Mouse (Mus musculus) embryo, embryonic 10 days (tissue): Measurements from ENCODE around the gene Calu.
"Not testable (repeated sequence)": the region's sequence is repeated elsewhere in the genome, so short reads cannot be mapped to it uniquely, and the experiment has no call there.

ENCODE experiments used
- DNase-seq: peaks from one replicate; pipeline ENCODE4 v3.0.0-alpha.2; 2015; ENCODE audit warnings: low spot score

The Calu gene

DNA sequence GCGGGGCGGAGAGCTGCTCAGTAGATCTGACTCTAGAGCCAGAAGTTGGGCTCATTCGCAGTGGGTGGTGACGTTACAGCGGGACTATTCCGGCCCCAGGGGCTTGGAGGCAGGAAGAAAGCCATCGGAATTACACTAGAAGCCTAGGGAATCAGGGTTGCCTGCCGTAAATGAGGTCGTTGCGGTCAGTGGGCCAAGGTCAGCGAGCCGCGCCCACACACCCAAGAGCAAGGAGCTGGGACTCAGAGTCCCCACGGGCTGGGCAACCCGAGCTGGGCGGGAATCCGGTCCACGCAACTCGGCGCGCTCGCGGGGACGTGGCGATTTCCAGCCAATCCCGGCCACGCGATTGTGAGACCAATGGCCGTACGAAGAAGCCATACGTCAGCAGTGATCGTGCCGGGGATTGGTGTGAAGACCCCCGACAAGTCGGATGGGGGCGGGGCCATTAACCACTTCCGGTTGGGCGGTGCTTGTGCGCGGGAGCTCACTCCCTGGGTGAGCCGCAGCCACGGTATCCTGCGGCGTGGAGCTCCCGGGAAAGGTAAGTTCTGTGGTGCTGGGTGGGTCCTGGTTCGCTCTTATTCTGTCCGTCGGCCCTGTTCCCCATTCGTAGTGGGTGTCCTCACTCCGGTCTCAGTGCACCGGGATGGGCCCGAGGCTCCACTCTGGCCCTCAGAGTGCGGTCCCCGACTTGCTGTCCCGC is at the start of gene Calu:
Gene Calu (plus strand): TSS at position 405 of the 706 bp plus-strand sequence.
- peak; percentile 100 for DNase-seq

DNA sequence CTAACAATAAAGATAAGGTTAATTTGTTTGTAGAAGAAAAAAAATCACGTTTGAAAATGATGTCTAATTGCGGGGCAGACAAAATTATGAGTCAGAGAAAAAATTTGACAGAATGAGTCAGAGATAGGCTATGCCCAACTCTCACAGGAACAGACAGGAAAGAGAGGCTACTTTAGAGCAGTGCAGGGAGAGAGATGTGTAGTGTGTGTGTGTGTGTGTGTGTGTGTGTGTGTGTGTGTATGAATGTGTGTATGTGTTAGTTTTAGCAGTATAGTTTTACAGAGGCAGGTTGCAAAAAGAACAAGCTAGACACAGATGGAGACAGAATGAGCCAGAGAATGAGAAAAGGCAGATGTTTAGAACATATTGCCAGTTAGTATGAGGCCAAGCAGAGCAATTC is 48.8 kb upstream of the Calu start:
- no peak for DNase-seq

DNA sequence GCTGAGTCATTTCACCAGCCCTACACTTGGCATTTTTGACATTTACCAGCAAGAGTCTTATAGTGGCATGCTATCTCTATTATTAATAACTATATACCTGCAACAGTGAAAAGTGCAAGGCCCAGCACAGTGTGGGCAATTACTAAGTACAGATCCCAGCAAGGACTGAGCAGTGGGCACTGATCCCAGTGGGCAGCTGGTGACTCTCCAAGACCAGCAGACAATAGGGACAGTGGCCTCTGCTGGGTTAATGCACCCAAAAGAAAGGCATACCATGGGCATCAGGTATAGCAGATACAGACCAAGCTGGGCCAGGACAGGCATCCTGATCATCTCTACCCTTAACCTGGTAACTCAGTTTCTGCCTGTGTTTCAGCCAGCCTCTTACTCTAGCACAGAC is 44.6 kb upstream of the Calu start:
- DNase-seq = no peak

DNA sequence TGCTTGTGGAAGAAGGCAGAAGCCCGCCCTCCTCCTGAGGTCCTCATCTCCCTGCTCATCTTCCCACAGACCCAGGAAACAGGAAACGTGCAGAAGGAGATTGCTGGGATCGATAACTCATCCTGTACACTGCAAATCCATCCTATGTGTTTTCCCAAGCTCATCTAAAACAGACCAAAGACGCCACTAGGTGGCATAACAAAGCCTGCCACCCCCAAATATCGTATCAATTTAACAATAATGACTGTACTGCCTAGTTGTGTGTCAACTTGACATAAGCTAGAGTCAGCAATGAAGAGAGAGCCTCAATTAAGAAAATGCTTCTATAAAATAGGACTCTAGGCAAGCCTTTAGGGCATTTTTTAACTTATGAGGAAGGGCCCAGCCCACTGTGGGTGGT is 44.1 kb upstream of the Calu start:
- DNase-seq = no peak

DNA sequence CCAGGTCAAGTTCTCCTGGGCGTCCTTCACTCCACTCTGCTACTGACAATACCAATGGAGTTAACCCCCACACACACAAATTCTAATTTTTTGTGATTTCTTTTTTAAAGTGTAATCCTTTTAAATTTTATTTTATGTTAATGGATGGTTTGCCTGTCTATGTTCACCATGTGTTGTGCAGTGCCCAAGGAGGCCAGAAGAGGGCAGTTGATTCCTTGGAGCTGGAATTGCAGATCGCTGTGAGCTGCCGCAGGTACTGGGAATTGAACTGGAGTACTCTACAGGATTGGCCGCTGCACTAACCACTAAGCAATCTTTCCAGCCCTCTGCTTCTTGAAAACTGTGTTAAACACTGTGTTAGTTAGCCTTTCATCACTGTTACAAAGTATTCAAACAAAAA is 42.4 kb upstream of the Calu start:
- DNase-seq = no peak

DNA sequence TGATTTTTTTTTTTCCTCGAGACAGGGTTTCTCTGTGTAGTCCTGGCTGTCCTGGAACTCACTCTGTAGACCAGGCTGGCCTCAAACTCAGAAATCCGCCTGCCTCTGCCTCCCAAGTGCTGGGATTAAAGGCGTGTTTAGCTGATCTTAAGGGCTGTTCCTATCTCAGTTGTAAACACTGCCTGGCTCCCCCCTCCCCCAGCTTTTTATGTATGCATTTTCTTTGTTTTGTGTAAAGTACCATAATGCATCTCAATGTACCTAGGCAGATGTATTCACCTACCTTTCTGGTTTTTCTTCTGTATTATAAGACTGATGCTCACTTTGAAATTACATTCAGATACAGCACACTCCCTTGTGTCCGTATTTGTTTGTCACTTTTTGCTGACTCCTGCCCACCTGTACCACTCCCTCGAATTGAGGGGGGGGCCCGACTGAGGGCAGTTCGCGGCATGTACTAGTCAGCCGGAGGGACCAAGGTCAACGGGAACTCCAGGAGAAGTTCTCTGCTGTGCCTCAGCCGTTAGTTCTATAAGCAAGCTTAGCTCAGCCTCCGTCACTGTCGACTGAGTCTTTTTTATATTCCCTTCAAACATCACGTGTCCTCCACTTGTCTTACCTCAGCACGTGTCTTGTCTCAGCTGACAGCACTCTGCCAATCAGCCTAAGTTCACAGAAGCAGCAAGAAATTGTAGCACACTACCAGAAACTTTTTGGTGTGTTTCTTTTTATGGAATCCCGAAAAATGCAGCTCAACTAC is 38.8 kb upstream of the Calu start:
- DNase-seq = no peak

DNA sequence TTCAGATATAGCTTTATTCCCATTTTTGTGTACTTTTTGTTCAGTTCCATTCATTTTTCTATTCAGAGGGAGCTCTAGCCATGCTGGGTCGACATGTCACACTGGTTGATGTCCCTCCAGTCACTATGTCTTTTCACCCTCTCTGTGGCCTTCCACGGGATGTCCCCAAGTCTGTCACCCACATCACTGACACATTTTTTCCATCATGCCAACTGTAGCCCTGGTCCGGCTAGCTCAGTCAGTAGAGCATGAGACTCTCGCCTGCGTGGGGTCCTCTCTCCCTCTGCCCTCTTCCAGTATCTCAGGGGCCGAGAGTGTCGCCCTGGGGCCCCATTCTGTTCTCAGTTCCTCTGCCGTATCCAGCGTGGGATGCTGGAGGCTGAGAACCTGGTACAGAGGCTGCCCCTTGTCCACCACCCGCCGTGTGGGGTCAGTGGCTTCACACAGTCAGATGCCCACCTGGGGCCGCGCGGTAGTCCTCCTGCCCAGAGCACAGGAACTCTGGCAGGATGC is 34.1 kb upstream of the Calu start:
- DNase-seq = no peak

DNA sequence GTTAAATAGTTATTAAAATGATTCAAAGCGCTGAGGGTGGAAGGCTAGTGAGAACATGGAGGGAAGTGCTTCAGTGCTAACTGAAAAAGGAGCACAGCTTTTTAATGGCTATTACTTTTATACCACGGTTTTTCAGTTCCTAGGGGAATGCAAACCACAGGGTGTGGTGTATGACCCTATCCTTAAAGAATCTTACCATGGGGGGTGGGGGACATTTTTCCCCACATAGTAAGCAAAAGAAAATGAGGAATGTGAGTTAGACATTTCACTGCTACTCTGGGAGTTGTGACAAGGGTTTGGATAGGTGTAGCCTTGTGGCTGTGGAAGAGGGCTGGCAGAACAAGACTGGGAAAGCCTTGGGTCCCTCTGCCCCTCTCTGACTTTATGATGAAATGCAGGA is 30.6 kb upstream of the Calu start:
- DNase-seq = no peak

DNA sequence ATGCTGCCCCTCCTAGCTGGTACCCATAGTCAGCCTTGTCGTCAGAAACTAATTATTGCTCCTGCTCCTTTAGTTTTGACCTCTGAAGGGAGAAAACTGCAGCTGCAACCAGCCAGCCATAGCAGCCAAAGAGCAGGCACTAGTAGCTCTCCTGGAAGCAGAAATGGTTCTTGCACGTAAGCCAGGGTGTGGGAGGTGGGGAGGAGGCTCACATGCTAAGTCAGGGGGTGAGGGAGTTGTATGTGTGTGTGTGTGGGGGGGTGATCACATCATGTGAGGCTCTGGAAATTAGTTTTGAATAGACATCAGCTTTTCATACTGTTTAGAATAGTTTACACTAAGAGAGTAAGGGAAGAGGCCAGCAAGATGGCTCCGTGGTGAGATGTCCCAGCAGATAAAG is 29.9 kb upstream of the Calu start:
- no peak for DNase-seq

DNA sequence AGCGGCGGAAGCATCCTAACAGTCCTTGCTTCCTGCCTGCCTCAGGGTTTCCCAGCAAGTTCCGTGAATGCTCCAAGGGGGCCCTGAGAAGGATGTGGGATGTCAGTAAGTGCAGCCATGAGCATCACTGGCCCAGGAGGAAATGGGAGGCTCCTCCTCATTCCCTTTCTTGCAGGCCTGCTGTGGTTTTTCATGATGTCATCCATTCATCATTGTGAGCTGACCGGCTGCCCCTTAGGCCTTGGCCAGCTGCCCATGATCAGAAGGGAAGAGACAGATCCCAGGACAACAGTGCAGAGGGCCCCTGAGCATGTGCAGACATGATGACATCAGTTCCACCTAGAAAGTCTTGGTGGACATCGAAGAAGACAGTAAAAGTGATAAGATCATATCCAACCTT is 29.0 kb upstream of the Calu start, which contains the start of gene Fam71f1:
Gene Fam71f1 (plus strand): TSS at position 262 of the 400 bp plus-strand sequence.
- DNase-seq = peak; percentile 43

DNA sequence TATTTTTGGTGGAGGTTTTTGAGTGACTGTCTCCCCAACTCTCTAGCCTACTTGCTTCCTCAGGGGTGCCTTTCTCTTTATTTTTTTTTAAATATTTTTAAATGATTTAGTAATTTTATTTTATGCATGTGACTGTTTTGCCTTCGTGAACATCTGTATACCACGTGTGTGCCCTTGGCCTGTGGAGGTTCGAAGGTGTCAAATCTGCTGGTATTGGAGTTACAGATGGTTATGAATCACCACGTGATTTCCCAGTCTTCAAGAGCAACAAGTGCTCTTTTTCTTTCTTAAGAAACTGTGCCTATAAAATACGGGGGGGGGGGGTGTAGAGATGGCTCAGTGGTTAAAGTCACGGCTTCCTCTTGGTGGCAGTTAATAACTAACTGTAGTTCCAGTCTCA is 26.3 kb upstream of the Calu start:
- DNase-seq = no peak

DNA sequence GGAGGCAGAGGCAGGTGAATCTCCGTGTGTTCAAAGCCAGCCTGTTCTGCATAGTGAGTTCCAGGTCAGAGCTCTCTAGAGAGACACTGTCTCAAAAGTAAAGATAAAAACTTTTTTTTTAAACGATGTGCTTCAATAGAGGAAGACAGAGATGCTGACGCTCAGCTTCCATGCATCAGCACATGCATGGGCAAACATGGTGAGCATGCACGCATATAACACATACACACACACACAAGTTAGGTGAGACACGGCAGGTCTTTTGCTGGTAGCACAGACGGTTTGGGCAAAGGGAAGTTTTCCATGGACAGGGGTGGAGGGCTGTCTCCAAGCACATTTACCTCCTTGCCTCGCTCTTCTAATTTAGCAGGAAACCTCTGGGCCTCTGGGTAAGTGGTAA is 25.7 kb upstream of the Calu start:
- no peak for DNase-seq

DNA sequence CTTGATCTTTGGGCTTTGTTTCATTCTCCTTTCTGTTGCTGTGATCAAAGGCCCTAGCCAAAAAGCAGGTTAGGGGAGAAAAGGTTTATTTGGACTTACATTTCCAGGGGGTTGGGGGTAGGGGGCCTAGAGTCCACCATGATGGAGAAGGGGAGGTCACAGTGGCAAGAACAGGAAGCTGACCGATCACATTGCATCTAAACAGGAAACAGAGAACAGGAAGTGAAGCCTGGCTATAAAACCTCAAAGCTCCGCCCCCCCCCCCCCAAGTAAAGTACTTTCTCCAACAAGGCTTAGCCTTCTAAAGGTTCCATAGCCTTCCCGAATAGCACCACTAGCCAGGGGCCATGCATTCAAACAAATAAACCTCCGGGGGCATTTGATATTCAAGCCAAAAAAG is 25.1 kb upstream of the Calu start:
- DNase-seq = no peak

DNA sequence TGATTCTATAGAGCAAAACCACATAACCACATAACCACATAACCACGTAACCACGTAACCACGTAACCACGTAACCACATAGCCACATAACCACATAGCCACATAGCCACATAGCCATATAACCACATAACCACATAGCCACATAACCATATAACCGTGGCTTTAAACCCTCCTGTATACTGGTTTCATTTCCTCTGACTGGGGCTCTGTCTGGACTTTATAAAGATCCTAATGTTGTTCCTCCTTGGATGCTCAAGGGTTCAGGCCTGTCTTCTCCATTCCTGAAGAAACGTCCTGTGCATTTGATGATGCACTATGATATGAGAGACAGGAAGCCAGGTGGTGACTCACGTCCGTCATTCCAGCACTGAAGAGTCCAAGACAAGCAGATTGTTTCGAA is 20.9 kb upstream of the Calu start:
- no peak for DNase-seq

DNA sequence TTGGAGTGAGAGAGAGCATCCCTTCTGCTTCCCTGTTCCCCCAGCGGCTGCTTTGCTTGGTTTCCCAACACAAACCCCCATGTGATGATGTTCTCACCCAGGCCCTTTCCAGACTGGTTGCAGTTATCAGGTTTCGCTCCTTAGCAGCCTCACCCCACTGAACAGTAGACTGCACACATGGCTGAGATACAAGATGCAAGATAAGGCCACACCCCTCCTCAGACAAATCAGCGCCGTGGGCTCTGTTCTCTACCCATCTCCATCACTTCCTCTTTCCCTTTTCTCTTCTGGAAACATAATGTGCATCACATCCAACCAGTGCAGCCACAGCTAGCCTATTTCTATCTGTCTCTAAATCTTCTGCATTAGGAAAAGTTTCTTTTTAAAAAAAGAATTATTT is 18.4 kb upstream of the Calu start:
- DNase-seq = no peak

DNA sequence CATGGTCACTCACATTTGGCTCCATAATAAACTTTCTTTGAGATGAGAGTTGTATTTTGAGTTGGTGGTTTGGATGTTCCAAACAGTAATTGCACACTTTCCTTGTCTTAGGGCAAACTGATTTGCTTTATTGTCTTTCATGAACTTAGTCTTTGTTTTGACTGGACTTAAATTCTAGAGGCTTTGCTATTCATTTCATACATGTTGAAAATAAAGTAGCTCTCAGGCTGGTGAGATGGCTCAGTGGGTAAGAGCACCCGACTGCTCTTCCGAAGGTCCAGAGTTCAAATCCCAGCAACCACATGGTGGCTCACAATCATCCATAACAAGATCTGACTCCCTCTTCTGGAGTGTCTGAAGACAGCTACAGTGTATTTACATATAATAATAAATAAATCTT is 1.4 kb upstream of the Calu start:
- DNase-seq = not testable (repeated sequence)

DNA sequence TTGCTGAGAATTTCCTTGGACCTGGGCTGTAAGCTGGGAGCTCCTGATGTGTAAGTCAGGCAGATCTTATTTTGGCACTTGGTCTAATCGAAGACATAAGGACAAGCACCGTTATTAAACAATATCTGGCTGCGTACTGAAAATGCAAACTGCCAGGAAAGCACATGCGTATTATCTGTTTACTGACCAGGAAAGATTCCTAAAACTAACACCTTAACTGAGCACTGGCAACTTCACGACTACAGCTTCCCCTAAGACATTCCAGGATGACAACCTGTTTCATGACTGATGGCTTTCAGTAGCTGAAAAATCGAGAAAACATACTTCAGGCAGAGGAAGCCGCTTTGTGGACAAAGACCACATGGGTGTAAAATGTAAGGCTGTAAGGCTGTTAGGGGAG is 680 bp upstream of the Calu start:
- no peak for DNase-seq

DNA sequence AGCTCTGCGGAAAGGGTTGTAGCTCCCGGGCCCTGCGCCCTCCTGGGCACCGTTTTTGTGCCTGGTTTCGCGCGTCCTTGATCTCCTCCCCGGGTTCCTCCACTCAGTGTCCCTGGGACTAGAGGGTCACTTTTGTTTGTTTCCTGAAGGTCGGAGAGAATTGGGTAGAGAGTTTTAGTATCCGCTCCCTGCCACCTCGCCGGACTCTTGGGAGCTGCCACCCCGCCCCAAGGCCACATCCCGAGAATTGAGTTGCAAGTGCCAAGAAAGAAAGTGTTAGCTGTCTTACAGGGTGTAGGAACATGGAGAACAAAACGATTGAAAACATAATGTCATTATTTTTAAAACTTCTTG is 479 bp downstream of the Calu start:
- DNase-seq = no peak

DNA sequence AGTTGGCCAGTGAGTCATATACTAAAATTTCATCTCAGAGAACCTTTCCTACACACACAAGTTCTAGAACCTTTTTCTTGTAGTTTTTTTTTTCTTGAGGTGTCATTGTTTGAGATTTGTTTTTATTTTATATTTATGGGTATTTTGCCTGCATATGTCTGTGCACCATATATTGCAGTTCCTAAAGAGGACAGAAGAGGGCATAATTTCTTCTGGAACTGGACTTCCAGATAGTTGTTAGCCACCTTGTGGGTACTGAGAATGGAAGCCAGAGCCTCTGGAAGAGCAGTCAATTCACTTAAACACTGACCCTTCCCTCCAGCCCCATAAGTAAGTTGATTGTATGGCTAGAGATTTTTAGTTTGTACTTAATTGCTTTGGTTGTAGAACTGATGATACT is 3.7 kb downstream of the Calu start:
- no peak for DNase-seq

DNA sequence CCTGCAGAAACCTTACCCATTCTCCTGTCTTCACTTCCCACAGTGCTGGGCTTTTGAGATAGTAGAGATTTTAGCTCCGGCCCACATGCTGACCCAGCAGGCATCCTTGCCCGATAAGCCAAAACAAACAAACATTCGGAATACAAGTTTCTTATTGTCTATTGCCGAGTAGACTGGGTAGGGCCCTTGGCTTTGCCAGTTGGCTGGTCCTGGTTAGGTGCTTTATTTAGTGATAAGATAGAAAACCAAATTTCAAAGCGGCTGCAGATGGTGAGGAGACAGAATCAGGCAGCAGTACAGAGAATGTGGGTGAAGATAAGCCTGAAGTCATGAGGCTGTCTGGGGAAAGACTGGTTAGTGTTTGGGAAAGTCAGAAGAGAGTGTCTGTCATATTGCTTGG is 4.9 kb downstream of the Calu start:
- DNase-seq = no peak

DNA sequence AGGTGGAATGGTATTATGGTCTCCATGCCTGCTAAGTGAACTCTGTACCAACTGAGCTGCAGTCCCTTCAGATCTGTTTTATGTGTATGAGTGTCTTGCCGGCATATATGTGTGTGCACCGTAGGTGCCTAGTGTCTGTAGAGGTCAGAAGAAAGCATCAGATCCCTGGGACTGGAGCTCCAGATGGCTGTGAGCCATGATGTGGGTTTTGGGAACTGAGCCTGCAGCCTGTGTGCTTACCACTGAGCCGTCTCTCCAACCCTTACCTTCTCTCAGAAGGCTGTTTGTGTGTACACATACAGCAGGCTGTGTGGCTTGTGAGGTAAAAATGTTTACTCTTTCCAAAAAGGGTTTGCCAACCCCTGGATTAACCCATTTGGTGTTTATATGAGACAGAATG is 11.5 kb downstream of the Calu start:
- DNase-seq = no peak

DNA sequence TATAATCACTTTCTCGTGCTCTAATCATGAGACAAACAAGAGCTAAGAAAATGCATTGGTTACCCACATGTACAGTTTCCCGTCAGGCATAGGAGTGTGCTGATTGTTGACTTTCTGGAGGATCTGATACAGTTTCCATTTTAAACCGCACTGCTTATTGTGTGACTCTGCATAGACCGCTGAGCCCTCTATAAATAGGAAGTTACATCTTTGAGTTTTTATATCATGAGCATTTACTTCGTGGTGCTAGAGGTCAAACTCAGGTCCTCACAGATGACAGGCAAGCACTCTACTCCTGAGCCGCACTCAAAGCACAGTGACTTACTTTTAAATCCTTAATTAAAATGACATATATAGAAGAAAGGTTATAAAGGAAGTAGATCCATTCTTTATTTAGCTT is 12.3 kb downstream of the Calu start:
- DNase-seq = no peak

DNA sequence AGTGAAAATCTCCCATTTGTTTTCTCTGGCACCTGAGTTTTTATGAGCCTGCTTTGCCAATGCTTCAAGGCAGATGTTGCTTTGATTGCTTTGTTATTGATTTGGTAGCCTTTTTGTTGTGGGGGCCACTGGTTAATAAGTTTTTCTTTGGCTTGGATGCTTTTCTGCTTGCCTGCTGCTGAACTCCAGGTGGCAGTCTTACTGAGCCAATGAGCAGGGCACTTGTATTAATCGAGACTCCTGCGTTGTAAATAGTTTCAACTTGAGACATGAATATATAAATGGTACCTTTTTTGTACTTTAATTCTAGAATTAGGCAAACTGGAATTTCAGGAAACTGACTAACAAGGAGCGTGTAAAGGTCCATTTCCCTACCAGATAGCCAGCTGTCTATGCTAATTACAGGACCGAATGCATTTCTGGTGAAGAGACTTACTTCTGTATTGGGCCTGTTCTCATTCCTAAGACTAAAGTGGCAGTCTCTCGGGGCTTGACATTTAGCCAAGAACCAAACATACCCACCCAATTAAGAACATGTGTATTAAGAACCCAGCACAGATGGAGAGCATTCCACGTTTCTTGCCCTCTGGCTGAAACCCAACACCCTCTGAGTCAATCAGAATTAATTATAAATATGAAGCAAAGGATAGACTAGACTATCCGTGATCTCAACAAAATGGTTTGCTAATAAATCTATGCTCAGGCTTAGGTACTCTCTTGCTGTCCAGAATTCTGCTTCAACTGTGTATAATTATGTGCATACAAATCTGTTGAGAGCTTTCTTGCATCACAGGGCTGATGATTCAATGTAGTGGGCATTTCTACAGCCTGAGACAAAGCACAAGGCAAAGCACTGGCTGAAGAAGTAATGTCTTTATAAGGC is 14.6 kb downstream of the Calu start:
- no peak for DNase-seq
